Mouse (Mus musculus) adipocyte (in vitro differentiated cells): ENCODE measurements around the gene 1700092M07Rik.
A peak's percentile ranks its signal among the peaks of the same experiment; 100 is the strongest.

Experiments used
- DNase-seq: peaks from one replicate; pipeline ENCODE4 v3.0.0-alpha.2; 2016; ENCODE audit warnings: low spot score

The 1700092M07Rik gene

DNA sequence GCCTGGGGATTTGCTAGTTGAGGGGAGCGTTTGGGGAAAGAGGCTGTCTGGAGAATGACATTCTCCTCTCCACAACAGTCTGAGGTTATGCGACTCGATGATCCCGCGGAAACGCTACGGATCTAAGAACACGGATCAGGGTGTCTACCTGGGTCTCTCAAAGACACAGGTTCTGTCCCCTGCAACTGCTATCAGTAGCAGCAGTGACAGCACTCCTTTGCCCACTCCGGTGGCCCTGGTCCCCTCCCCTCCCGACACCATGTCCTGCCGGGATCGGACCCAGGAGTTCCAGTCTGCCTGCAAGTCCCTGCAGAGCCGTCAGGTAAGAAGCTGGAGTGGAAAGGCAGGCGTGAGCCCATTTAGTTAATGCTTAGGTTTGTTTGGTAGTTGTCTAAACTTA is 1.7 kb downstream of the 1700092M07Rik start:
- no peak for DNase-seq

DNA sequence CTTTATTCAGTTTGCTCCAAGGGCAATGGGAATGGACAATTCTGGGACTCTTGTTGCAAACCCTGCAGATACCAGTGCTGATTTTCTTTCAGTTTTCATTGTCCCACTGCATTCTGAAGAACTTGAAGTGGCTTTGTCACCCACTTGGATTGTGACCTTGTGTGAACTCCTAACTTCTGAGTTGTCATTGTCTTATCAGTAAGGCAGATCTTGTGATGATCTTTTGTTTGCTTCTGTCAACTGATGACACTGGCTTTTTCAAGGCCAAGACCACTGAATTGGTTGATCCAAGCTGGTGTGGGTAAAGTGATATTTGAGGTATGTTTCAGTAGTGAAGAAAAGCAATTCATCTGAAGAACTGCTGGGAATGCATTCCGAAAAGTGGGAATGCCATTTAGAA is 4.9 kb downstream of the 1700092M07Rik start:
- no peak for DNase-seq

DNA sequence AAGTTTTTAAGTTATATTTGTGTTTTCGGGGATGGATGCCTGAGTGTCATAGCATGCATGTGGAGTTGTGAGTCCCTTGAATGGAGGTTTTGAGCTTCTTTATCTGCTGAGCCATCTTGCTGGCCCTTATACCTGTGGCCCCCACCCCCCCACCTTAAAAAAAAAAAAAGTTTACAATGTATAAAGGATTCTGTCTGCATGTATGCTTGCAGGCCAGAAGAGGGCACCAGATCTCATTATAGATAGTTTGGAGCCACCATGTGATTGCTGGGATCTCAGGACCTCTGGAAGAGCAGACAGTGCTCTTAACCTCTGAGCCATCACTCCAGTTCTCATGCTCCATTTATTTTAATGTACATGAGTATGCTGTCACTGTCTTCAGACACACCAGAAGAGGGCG is 6.8 kb downstream of the 1700092M07Rik start:
- no peak for DNase-seq

DNA sequence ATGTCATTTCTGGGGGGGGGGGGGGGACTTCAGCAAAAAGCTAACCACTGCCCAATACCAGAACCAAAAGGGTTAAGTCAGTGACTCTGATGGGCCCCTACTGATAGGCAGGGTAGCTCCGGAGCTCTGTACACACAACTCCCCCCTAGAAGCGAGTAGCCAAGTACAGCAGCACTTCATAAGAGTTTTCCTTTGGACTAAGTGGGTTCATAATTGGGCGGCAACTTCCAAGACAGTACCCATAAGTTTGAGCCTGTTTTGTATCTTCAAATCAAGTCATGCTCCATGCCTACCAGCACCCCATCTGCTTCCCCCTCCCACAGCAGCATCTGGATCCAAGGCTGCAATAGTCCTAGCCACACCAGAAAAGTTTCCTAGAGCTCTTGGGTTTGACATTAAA is 15.1 kb downstream of the 1700092M07Rik start:
- DNase-seq: no peak

DNA sequence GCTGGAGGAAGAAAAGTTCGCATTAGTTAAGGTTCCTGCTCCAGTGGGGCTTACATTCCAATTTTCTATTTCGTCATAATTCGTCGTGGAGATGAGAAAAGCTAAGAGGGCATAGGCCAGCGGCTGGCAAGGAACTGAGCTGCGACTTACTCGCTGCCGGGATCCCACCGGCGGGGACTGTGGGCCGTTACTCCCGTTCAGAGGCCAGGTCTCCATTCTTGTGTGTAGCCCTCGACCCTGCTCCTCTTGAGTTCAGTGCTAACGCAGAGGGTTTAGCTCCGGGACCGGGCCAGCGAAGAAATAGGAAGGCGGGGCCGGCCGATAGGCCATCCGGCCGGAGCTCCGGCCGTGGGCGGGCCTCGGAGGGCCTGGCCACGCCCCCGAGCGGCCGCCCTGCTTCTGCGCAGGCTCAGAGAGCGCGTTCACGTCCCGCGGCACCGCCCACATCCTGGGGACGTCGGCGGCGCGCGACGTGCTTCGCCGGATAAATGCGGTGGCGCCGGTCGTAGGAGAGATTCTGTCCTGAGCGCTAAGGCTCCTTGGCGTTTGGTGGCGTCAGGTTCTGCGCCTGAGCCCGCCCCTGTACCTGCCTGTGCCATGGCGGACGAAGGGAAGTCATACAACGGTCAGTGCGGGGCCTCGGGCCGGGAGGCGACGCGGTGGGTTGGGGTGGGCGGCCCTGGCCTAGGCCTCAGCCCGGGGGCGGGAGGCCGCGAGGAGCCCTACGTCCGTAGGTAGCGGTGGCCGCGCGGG is 16.3 kb downstream of the 1700092M07Rik start, which contains the start of gene Nxf1:
TSS of gene Nxf1 (plus strand) at position 439 of the 753 bp plus-strand sequence.
- peak; percentile 95 for DNase-seq

DNA sequence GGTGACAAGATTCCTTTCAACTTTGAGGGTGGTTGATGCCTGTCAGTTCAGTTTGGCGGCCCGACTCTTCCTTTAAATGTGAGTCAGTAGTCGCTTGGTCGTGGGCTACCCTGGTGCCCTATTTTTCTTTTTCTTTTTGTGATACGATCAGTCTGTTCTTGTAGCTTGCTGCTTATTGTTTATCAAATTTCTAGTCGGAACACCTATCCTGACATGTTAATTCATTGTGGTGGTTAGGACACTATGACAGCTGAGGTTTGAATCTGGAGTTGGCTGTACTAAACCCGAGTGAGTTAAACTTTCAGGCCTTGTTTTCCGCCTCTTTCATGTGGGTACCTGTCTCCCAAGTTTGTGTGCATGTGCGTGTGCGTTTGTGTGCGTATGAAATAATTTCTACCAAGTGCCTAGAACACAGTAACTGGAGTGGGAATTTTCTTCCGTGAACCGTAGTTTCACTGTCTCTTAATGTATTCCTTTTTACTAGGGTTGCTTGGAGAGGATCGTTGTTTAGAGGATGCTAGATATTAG is 17.0 kb downstream of the 1700092M07Rik start:
- DNase-seq: no peak

DNA sequence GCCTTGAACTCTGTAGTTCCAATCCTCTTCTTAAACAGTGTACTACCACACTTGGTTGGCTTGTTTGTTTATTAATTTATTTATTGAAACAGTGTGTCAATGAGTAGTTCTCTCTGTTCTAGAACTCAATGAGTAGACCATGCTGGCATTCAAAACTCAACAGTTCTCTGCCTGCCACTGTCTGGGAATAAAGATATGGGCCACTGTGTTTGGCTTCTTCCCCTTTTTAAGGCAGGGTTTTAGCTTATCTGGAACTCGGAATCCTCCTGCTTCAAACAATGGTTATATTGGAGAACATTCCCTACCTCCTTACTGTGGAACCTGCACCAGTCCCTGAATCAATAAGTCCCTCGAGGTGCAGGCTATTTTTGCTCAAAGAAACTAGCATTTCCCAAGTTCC is 18.4 kb downstream of the 1700092M07Rik start:
- DNase-seq: no peak

DNA sequence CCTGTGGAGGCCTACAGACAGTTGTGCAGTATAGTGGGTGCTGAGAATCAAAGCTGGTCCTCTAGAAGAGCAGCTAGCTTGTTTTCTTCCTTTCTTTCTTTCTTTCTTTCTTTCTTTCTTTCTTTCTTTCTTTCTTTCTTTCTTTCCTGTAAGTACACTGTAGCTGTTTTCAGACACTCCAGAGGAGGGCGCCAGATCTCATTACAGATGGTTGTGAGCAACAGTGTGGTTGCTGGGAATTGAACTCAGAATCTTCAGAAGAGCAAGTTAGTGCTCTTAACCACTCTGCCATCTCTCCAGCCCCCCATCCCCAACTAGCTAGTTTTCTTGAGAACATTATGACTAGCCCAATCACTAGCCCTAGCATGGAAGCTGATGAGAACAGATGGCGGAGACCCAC is 20.2 kb downstream of the 1700092M07Rik start:
- no peak for DNase-seq

DNA sequence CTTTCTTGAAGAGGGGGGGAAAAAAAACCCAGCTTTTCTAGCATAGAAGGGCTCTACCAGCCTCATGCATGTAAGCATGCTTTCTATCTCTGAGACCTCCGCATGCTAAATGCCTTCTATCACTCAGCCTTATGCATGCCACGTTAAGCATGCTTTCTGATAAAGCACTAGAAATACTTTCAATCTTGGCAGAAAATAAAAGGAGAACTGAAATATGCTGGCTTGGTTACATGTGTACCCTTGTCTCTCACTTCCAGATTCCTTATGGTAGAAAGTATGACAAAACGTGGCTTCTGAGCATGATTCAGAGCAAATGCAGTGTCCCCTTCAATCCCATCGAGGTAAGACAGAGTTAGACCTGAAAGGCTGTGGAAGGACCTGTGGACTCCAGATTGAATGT is 22.8 kb downstream of the 1700092M07Rik start:
- no peak for DNase-seq

DNA sequence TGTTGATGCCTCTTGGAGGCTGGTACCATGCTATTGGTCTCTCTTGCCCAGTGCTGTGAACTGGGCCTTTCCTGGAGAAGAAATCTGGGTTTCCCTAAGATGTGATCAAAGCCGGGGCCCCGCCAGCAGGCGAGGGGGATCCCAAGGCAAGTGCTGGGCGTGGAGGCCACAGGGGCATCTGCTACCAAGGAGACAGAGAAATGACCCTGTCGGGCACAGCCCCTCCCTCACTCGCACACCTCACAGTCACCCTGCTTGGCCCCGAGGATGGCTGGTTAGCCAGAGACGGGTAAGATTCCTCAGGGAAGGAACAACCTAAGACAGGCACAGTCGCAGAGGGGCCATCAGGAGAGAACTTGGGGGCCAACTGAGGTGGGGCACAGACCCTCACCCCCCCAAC is 25.0 kb downstream of the 1700092M07Rik start:
- no peak for DNase-seq

DNA sequence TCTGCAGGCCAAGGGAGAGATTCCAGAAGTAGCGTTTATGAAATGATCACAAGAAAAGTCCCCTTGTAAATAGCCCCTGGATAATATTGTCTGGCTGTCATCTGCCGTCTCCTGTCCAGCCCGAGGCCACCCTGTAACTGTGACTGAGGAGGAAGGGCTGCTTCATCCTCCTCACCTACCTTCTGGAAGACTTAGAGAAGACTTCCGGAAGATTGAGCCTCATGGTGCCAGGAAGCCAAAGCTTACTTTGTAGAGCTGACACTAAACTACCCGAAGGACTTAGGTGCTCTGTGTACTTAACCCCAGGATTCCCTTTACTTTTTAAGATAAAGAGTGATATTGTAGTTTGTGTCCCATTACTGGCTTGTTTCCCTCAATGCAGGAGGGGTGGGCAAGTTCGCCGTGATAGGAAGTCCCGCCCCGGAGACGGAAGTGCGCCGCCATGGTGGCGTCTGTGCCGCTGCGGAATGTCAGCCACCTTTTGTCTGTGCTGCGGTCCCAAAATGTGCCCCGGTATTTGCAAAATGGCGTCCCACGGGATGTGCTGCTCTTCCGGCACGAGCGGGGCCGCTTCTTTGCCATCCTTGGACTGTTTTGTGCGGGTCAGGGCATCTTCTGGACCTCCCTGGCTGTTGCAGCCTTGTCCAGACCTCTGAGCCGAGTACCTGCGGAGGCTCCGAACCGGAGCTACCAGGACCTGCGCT is 30.2 kb downstream of the 1700092M07Rik start, which contains the start of gene Tmem223:
TSS of gene Tmem223 (plus strand) at position 430 of the 704 bp plus-strand sequence.
- DNase-seq: no peak

DNA sequence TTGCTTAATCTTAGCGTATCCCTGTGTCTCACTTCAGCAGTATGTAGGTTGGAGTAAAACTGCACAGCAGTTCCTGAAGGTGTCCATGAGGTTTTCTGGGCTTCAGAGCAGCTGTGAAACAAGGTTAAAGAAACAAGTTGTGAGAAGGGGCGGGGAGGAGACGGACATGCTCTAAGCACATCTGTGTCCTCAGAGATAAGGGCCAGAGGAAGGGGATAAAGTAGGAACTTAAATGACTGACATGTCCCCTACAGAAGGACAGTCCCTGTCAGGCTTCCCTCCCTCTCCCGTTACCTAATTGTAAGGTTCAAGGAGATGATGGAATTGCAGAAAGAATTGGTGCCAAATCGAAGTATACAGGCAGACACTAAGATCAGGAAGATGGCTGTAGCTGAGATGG is 32.5 kb downstream of the 1700092M07Rik start:
- DNase-seq: no peak

DNA sequence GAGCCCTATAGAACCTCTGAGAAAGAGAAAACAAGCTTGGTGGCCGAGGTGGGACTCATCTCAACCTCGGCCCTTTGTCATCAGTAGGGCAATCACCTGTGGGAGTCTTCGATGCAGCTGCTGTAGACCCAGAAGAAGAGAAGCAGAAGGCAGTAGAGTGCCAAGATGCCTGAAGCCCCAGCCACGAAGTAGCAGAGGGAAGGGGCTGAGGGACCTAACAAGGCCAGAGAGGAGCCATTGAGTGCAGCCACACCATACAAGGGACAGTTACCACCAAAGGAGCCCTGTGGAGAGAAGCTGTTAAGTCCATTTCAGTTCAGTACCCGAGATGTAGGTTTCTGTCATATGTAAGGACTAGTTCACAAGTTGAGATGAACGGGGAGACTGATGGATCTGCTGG is 32.9 kb downstream of the 1700092M07Rik start:
- no peak for DNase-seq

DNA sequence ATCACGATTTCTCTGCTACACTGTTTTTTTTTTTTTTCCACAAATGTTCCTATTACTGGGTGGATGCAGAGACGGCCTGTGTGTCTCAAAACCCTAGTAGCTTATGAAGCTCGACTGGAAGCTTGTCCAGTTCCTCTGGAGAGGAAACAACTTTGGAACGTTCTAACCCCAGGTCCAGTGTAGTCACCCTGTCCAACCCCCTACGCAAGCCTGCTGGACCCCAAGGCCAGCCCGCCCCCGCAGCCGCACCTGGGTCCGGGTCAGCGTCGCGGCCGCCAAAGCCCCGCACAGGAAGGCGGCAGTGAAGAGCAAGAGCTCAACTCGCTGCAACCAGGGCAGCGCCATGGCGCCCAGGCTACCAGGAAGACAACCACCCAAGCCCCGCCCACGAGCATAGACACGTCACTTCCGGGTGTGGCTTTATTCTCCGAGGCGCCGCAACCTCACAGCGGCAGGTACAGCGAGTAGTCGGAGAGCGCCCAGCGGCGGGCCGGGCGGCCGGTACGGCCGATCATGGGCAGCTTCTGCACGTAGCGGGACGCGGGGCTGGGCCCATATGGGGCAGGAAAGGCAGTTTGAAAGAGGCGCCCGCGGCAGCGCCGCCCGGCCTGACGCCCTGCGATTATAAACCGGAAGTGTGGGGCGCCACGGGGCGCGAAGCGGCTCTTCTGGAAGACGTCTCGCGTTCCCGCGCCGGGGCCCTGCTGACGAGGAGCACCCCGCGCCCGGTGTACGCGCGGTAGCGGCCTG is 33.7 kb downstream of the 1700092M07Rik start, which contains the start of gene Tmem179b:
TSS of gene Tmem179b (minus strand) at position 382 of the 750 bp plus-strand sequence.
- DNase-seq: peak; percentile 97

DNA sequence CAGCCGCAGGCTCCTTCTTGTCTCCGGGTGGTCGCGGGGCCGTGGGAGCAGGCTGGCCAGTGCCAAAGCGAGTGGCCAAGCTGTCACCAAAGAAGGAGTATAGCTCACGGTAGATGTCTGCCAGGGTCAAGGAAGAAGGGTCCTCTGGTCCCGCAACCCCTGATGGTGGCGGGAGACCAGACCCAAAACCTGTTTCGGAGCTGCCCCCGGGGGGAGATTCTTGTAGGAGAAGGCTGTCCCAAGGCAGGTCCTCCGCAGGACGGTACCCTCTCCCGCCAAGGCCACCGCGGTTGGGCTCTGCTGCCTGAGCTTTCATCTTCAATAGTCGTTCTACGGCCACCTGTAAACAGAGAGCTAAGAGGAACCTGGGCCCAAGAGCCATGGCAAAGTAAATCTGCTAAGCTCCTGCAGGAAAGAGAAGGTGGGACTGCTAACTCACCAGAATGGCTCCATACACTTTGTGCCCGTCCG is 34.5 kb downstream of the 1700092M07Rik start:
- DNase-seq: no peak

DNA sequence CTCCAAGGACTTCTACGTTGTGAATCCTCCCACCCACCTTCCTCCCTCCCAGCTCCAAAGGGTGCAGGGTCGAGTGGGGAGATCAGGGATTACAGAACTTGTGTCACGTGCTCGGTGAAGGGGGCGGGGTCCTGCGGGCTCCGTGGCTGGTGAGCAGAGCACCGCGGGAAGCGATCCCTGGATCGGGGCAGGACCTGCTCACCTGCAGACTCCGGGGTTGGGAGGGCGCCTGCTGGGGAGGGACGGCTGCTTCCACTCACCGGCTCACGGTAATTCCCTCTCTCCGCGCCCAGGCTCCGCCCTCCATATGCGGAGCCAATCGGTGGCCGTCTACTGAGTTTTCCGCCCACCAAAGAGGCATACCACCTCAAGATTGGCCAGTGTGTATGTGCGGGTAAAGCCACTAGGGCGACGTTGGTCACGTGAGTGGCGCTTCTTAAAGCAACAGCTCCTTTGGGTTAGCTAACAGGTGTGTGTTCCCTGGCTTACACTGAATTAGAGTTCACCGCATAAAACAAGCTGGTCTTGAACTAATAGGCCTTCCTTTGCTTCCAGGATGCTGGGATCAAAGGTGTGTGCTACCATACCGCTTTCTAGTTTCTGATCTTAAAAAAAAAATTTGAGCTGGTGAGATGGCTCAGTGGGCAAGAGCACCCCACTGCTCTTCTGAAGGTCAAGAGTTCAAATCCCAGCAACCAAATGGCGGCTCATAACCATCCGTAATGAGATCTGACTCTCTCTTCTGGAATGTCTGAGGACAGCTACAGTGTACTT is 45.7 kb downstream of the 1700092M07Rik start, which contains the start of gene Taf6l:
TSS of gene Taf6l (minus strand) at position 410 of the 774 bp plus-strand sequence.
- peak; percentile 97 for DNase-seq

DNA sequence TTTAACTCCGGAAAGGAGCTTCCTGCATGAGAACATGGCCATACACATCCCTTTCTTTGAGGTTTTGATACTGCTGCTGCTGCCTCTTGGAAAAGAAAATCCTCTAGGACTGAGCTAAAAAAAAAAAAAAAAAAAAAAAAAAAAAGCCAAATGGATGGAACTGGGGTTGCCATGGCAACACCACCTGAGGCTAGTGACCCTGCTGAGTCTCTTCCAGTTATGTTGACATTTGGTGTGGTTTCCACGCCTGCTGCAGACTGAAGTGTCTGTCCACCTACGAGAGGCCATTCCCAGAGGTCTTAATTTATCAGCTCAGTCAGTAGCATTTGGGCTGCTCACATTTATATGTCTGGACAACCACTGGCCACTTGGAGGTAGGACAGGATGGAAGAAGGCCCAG is 48.0 kb downstream of the 1700092M07Rik start:
- no peak for DNase-seq

DNA sequence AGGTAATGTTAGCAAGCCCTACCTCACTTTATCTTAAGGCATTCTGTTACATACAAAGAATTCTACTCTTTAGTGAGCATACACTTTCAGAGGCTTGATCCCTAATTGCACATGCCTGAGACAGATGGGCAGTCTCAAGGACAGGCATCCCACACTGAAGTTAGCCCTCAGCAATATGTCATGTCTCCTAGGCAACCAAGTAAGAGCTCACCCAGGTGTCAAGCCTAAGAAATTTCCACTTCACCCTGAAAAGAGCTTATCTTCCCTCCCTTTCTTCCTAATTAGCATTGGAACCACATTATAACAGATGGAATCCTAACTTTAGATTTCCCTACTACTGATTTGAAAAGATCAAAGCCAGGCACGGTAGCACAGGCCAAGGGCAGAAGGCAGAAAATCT is 48.7 kb downstream of the 1700092M07Rik start:
- no peak for DNase-seq

DNA sequence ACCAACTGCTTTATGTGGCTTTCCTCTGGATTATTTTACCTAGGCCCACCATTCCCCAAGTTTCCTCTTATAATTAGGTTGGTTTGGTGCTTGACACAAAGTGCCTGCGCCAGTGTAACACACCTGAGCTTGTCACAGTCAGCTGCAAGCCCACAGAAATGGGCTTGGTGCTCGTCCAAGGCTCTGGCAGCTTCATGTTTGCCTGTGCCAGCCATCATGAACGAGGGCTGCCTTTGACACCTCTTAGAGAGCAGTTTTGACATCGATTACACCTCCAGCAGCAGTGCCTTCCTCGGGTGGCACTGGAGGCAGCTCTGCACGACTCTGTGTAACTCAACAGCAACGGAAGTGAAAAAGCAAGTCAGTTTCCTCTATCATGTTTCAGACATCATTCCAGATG is 49.7 kb downstream of the 1700092M07Rik start:
- DNase-seq: no peak
